Mouse (Mus musculus): ENCODE measurements around the gene Tsku.
A peak's percentile ranks its signal among the peaks of the same experiment; 100 is the strongest.

Tsku gene

GRCm38 (mm10) chr7:98324228-98324627 lies 36.9 kb downstream of the Tsku start:
- DNase-seq, result no peak

- peak; percentile 14 for DNase-seq
These were observed 37.7 kb downstream of the Tsku start for GRCm38 (mm10) chr7:98323288-98324019.

DNA sequence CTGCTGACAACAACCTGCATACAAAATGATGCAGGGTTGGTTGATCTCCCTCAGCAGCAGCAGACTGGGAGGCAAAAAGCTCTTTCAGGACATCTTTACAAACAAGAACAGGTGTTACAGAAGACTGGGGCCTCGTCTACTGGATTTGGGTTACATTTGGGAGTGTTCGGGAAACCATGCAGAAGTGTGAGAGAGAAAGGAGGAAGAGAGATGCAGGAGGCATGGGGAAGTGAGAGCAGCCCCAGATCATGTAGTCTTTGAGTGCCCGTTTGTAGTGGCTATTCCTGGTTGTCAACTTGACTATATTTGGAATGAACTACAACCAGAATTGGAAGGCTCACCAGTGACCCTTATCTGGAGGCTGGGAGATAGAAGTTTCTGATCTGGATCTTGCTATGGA lies 38.7 kb downstream of the Tsku start:
- no peak for DNase-seq

DNA sequence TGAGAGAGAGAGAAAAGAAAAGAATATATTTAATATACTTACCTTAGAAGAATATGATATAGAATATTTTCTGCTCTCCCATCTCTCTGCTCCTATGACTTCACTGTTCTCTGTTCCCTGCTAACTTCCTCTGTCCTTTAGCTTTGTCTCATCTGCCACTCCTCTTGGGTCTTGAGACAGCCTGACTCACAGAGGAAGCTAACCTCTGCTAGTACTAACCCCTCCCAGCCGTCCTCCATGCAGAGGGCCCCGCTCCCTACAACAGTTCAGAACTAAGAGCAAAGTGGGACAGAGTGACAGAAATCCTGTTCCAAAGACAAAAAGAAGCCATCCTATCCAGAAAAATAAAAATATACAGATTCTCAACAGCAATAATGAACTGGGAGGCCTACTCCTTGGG lies 40.0 kb downstream of the Tsku start, which contains the start of gene Acer3:
Gene Acer3 (minus strand): TSS at position 126 of the 400 bp plus-strand sequence.
- no peak for DNase-seq

DNA sequence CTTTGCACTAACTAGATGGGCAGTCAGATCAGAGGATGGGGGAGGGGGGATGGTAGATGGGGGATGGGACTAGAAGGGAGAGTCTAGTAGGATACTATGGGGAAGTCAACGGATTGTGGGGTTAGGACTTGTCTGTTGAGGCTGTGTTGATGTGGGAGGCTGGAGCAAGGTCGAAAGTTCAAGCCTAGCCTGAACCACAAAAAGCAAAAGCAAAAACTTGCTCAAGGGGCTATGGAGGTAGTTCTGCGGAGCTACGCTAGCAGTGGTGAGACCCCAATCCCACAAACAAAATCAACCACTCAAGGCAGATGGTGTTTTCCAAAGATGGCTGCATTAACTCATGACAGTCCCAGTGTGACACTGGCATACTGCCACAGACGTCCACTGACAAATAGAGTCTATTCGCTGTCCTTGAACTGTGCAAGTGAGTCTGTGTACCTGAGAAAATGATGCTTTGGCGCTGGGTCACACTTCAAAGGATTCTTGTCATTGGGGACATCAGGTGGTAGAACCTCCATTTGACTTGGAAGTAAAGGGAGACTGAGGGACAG lies 41.0 kb downstream of the Tsku start:
- no peak for DNase-seq

- no peak for DNase-seq
These were observed 44.6 kb downstream of the Tsku start for GRCm38 (mm10) chr7:98316568-98316967.

DNA sequence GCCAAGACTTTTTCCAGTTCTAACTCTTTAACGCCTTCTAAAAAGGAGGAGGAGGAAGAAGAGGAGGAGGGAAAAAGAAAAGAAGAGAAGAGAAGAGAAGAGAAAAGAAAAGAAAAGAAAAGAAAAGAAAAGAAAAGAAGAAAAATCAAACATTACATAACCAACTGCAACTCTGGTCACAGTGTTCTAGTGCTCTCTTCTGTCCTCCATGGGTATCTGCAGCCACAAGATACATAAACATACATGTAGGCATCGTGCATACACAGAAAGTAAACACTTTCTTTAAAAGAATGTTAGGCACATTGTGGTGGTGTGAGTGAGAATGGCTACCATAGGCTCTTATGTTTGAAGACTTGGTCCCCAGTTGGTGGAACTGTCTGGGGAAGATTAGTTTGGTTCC lies 46.0 kb downstream of the Tsku start:
- DNase-seq, result no peak

GRCm38 (mm10) chr7:98312185-98312920 lies 48.8 kb downstream of the Tsku start:
- no peak for DNase-seq

- DNase-seq, result no peak
These were observed 50.9 kb downstream of the Tsku start for GRCm38 (mm10) chr7:98310266-98310665.

DNA sequence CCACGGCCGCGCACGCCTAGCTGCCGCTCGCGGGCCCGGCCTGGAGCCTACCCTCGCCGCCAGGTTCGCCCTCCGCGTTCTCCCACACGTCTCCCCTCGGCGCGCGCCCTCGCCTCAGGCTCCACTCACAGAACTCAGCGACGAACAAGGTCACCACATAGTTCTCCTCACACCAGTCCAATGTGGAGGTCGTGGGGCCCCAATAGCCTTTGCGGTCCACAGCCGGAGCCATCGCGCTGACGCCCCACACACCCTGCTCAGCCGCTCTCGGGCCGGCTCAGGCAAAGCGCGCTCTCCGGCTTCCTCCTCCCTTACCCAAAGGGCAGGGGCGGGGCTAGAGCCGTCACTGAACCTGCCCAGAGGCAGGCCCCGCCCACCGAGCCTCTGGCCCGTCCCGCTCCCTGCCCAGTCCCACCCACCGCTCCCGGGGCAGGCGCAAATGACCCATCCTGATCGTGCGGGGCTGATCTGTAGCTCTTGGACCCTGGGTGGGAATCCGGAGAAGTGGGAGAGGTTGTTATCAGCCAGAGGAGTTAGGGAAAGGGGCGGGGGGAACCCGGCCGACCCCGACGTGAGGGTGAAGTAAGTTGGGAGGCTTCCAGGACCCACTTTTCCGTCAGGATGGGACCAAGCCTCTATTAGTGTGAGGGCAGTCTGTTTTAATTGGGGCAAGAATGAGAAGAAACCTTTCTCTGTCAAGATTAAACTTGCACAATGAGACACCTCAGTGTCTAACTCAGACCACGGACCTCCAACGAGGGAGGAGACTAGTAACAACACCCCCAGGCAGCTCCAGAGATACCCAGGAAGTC lies 51.7 kb downstream of the Tsku start:
- DNase-seq, result peak; percentile 90

DNA sequence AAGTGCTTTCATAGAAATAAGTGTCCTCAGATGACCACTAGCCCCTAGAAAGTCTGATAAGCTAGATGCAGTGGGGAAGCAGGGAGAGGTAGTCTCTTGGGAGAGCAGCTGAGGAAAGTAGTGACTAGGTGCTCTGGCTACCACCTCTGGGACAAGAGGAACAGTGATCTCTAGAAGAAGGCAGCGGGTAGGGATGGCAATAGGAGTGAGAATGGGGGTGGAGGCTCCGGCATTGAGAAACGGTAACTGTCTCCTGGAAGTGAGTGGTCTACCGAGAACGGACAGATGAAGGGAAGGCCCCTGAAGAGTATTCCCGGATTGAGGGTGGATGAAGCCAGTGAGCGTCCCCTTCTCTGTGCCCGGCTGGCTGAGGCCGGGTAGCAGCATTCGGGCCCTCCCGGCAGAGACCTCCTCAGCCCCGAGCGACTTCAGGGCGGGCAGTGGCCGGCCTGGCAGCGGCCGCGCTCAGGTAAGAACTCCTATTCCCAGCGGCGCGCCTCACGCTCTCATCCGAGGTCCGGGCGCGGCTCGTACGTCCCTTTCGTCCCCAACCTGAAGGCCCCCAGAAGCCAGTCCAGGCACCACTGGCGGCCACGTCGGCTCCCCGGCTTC lies 52.4 kb downstream of the Tsku start:
- DNase-seq, result no peak

DNA sequence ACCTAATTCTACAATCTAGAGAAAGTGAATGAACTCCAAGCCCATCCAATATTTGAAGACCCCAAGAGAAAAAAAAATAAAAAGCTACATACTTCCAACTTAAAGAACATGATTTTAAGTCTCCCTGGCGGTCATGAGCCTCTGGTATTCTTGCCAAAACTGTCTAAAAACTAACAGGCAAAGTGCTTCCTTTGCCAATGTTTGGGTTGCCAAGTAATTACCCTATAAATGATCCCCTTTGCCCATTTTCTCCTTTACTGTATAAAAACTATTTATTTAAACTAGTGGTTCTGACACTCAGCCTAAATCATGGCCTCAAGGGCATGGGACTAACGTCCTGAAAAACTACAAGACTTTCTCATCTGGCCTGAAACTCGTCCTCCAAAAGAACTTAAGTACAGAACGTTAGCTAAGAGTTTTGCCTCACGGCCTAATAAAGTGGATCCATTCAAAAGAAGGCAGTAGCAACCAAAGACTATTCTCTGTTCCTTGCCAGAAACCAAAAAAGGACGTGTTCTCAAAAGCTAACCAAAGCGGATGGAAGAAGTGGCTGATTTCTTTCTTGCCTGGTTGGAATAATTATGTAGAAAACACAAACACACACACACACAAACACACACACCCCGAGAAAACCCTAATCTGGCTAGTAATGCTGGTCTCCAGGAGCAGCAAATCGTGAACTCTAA lies 53.1 kb downstream of the Tsku start:
- no peak for DNase-seq

DNA sequence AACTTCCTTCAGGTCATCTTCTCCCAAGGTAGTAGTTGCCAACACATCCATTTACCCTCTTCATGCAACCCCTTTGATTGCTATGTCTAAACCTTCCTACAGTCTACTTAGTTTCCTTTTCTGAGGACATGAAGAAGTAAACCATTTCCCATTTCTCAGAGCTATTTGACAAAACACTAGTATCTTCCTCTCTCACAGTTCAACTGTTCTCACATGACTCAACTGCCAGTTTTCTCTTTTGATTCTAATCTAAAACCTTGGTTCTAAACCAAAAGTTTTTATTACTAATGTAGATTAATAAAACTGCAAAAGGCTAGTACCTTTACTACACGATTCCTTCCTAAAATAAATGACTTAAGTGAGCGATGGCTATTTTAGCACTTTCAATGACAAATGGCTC lies 53.7 kb downstream of the Tsku start:
- no peak for DNase-seq

Data from right cerebral cortex, postnatal 14 days (tissue).